Comparison of ENCODE assay signal across 27 mouse cellular contexts in genomic region chr16:96095966-96096365, GRCm38 (mm10).
"Had no signal": no experiment of that assay in that cellular context is flagged by ENCODE, and none has a peak within 500 bp of the region (broad histone marks: within the 10 kb centered on the region; RNA-seq: fewer than 3 reads in every experiment).

No protein-coding gene starts in this region.

- DNase-seq: gastrocnemius, postnatal 14 days; gastrocnemius, postnatal 36 days; heart, adult 11 months; heart, adult 2 months; heart, postnatal 14 days; heart, postnatal 36 days; kidney, adult 18-20 months; kidney, adult 8-10 months; kidney, postnatal 10 days; kidney, postnatal 25 days; kidney, postnatal 4 days; liver; liver, embryonic 13.5 days had no signal

- H3K36me3 ChIP-seq: heart, embryonic 13.5 days; heart, embryonic 15.5 days; hindbrain, embryonic 13.5 days; hindbrain, embryonic 15.5 days; intestine, embryonic 15.5 days; limb, embryonic 10.5 days; limb, embryonic 12.5 days; liver, embryonic 13.5 days had no signal

- H3K9ac ChIP-seq: heart, embryonic 13.5 days; heart, embryonic 15.5 days; hindbrain, embryonic 13.5 days; hindbrain, embryonic 15.5 days; intestine, embryonic 15.5 days; limb, embryonic 12.5 days; liver, embryonic 13.5 days had no signal

- H3K27ac ChIP-seq: heart, adult 2 months; heart, embryonic 13.5 days; heart, embryonic 15.5 days; hindbrain, embryonic 13.5 days; hindbrain, embryonic 15.5 days; hindbrain, postnatal 0 days; intestine, embryonic 15.5 days; layer of hippocampus, adult 2 months; left cerebral cortex, adult 2 months; limb, embryonic 10.5 days; limb, embryonic 12.5 days; liver, embryonic 13.5 days had no signal

- H3K27me3 ChIP-seq: heart, embryonic 13.5 days; heart, embryonic 15.5 days; hindbrain, embryonic 13.5 days; hindbrain, embryonic 15.5 days; intestine, embryonic 15.5 days; limb, embryonic 12.5 days; liver, embryonic 13.5 days had no signal

- H3K9me3 ChIP-seq: heart, embryonic 13.5 days; heart, embryonic 15.5 days; hindbrain, embryonic 13.5 days; hindbrain, embryonic 15.5 days; intestine, embryonic 15.5 days; limb, embryonic 10.5 days; limb, embryonic 12.5 days; liver, embryonic 13.5 days had no signal

- ATAC-seq: hindbrain, postnatal 0 days; inflammation-experienced regulatory T-cells, adult 6 months; intestine, embryonic 15.5 days; intestine, postnatal 0 days had no signal

- H3K4me3 ChIP-seq: heart, adult 2 months; heart, embryonic 13.5 days; heart, embryonic 15.5 days; hindbrain, embryonic 13.5 days; hindbrain, embryonic 15.5 days; intestine, embryonic 15.5 days; layer of hippocampus, adult 2 months; left cerebral cortex, adult 2 months; limb, embryonic 10.5 days; limb, embryonic 12.5 days; liver, embryonic 13.5 days had no signal

- H3K4me2 ChIP-seq: heart, embryonic 11.5 days; heart, embryonic 13.5 days; heart, embryonic 15.5 days; hindbrain, embryonic 13.5 days; hindbrain, embryonic 15.5 days; intestine, embryonic 15.5 days; limb, embryonic 12.5 days; liver, embryonic 11.5 days; liver, embryonic 13.5 days had no signal

- H3K4me1 ChIP-seq: hindbrain, embryonic 13.5 days; hindbrain, embryonic 15.5 days; intestine, embryonic 15.5 days; limb, embryonic 12.5 days had no signal
